Mouse (Mus musculus): ENCODE results near the gene Actr5. TPM values are rescaled to one million over a fixed set of nuclear protein-coding genes. Genes with fewer than 3 reads are reported as not detected.

Gene Actr5
- total RNA-seq, 2 experiments from 2014 or later, result 0.84 to 4.2 TPM

- ATAC-seq (replicated peaks; ENCODE audit: low FRiP score, poor library complexity, severe bottlenecking), result no peak
Measured at GRCm38 (mm10) chr2:158665098-158665497, 40.4 kb downstream of the Actr5 start, which contains the start of gene Ppp1r16b. Ppp1r16b (plus strand) TSS chr2:158665398.

GRCm38 (mm10) chr2:158666071-158666800 is 41.5 kb downstream of the Actr5 start:
- ATAC-seq (replicated peaks; ENCODE audit: low FRiP score, poor library complexity, severe bottlenecking), result no peak

GRCm38 (mm10) chr2:158667022-158667670 is 42.5 kb downstream of the Actr5 start:
- ATAC-seq (replicated peaks; ENCODE audit: low FRiP score, poor library complexity, severe bottlenecking), result no peak

- no peak for ATAC-seq (replicated peaks; ENCODE audit: low FRiP score, poor library complexity, severe bottlenecking)
Measured at GRCm38 (mm10) chr2:158667671-158668432, 43.2 kb downstream of the Actr5 start.

- no peak for ATAC-seq (replicated peaks; ENCODE audit: low FRiP score, poor library complexity, severe bottlenecking)
Measured at GRCm38 (mm10) chr2:158668433-158669010, 43.8 kb downstream of the Actr5 start.

GRCm38 (mm10) chr2:158669199-158670195 is 44.8 kb downstream of the Actr5 start:
- ATAC-seq (replicated peaks; ENCODE audit: low FRiP score, poor library complexity, severe bottlenecking), result no peak

GRCm38 (mm10) chr2:158670571-158670970 is 45.9 kb downstream of the Actr5 start:
- no peak for ATAC-seq (replicated peaks; ENCODE audit: low FRiP score, poor library complexity, severe bottlenecking)

GRCm38 (mm10) chr2:158672829-158673228 is 48.1 kb downstream of the Actr5 start:
- ATAC-seq (replicated peaks; ENCODE audit: low FRiP score, poor library complexity, severe bottlenecking), result no peak

GRCm38 (mm10) chr2:158673493-158673892 is 48.8 kb downstream of the Actr5 start:
- ATAC-seq (replicated peaks; ENCODE audit: low FRiP score, poor library complexity, severe bottlenecking), result no peak

- ATAC-seq (replicated peaks; ENCODE audit: low FRiP score, poor library complexity, severe bottlenecking), result no peak
Measured at GRCm38 (mm10) chr2:158674131-158674530, 49.4 kb downstream of the Actr5 start.

- no peak for ATAC-seq (replicated peaks; ENCODE audit: low FRiP score, poor library complexity, severe bottlenecking)
Measured at GRCm38 (mm10) chr2:158674759-158675158, 50.1 kb downstream of the Actr5 start.

GRCm38 (mm10) chr2:158675161-158675560 is 50.5 kb downstream of the Actr5 start:
- ATAC-seq (replicated peaks; ENCODE audit: low FRiP score, poor library complexity, severe bottlenecking), result no peak

GRCm38 (mm10) chr2:158675907-158676533 is 51.3 kb downstream of the Actr5 start:
- no peak for ATAC-seq (replicated peaks; ENCODE audit: low FRiP score, poor library complexity, severe bottlenecking)

- ATAC-seq (replicated peaks; ENCODE audit: low FRiP score, poor library complexity, severe bottlenecking), result no peak
Measured at GRCm38 (mm10) chr2:158677946-158678345, 53.3 kb downstream of the Actr5 start.

GRCm38 (mm10) chr2:158679091-158679490 is 54.4 kb downstream of the Actr5 start:
- no peak for ATAC-seq (replicated peaks; ENCODE audit: low FRiP score, poor library complexity, severe bottlenecking)

GRCm38 (mm10) chr2:158680357-158680889 is 55.7 kb downstream of the Actr5 start:
- ATAC-seq (replicated peaks; ENCODE audit: low FRiP score, poor library complexity, severe bottlenecking), result no peak

- ATAC-seq (replicated peaks; ENCODE audit: low FRiP score, poor library complexity, severe bottlenecking), result no peak
Measured at GRCm38 (mm10) chr2:158681714-158682113, 57.0 kb downstream of the Actr5 start.

GRCm38 (mm10) chr2:158682344-158683037 is 57.8 kb downstream of the Actr5 start:
- no peak for ATAC-seq (replicated peaks; ENCODE audit: low FRiP score, poor library complexity, severe bottlenecking)

Data from erythroid progenitor cell, adult 5-6 weeks (primary cell).